Mouse (Mus musculus): ENCODE measurements at regions not wholly inside any gene's neighbourhood (a gene's known extent, or its start where the extent isn't known, plus 50 kb on each side); places are given as distances from the start of the nearest gene placed in this dataset.
A peak's percentile ranks its signal among the peaks of the same experiment; 100 is the strongest.

GRCm38 (mm10) chr7:143951172-143951571, 50.6 kb upstream of the Shank2 start:
- H3K27ac ChIP-seq (ENCODE audit: low read depth) = no peak overlapping the region
- H3K27me3 ChIP-seq (ENCODE audit: insufficient read depth, low read length) = no peaks in the 10 kb centered on the region
- TF ChIP-seq CTCF (IDR thresholded peaks at IDR 0.05; ENCODE audit: low read depth) = peak; percentile 57
- no peak for TF ChIP-seq EP300 (IDR thresholded peaks at IDR 0.05; ENCODE audit: low read depth)
- 10% methylated on average over 2 of the region's 2 CpGs for WGBS (ENCODE audit: insufficient replicate concordance)
- H3K9ac ChIP-seq (replicated peaks) = no peak overlapping the region
- DNase-seq (peak; percentile 43), ATAC-seq (no peak)
- H3K4me3 ChIP-seq (ENCODE audit: low read depth, low read length) = no peak overlapping the region
- H3K36me3 ChIP-seq (replicated peaks; ENCODE audit: insufficient read depth, low read length) = no peaks in the 10 kb centered on the region
- no peaks in the 10 kb centered on the region for H3K4me1 ChIP-seq (ENCODE audit: insufficient read depth)
- H3K4me2 ChIP-seq (ENCODE audit: low read depth, low read length) = no peak overlapping the region
- no peaks in the 10 kb centered on the region for H3K9me3 ChIP-seq (ENCODE audit: low read length)
